Mouse (Mus musculus): ENCODE results near the gene Hist1h2aa.

The Hist1h2aa gene

DNA sequence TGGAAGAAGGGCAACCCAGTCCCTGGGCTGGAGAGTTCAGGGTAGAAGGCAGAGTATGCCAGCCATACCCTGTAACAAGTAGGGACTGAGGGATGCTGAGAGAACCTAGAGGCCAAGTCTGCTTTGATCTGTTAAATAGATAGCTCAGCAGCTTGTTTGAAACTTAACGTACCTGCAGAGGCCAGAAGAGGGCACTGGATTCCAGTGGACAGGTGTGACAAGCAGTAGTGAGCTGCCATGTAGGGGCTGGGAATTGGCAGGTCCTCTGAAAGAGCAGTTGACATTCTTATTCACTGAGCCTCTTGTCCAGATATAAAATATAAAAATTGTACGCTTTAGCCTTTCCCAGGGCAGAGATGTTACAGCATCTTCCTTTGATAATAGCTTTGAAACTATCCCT is 8.6 kb downstream of the Hist1h2aa start:
- no peak for DNase-seq (ENCODE audit: low read depth, low spot score)

DNA sequence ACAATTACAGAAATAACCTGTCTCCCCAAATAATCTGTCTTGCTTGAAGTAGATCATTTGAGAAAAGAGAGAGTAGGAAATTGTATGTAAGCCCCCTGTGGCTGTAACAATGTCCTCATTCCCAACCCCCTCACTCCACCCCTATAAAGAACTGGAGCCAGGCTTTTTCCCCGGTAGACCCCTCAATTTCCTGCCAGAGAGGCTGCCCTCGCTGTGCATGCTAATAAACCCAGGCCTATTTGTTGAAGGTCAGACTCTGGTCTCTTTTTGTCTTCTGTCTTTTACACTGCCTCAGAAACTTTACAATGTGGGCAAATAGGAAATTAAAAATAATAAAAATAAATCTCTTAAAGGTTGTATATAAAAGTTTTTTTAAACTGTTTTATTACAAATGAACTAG is 12.0 kb downstream of the Hist1h2aa start:
- DNase-seq (ENCODE audit: low read depth, low spot score), result no peak

DNA sequence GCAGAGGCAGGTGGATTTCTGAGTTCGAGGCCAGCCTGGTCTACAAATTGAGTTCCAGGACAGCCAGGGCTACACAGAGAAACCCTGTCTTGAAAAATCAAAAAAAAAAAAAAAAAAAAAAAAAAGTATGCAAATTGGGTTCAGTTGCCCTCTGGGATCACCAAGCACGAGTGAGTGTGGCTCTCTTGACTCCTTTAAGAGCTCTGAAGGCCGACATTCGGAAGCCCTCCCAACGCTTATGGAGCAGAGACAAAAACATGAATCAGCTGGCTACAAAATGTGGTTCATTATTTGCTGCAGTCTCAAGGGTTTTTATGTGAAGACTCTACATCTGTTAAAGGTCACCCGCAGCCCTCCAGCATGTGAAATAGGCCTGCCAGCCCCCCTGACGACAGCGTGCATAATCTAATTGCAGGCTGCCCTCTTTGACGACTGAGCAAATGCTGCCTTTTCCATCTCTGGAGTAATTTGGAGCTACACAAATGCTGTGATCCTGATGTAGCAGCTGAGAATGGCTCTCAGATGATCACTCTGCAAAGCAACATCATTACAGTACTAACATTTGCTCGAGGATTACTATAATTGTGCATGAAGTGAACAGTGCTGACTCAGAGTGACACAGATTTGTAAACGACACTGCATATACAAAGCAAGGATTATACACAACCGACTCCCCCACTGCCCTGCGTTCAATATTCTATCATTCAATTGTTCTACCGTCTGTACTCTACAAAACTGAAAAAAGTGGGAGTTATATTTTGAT is 15.4 kb downstream of the Hist1h2aa start:
- no peak for DNase-seq (ENCODE audit: low read depth, low spot score)

DNA sequence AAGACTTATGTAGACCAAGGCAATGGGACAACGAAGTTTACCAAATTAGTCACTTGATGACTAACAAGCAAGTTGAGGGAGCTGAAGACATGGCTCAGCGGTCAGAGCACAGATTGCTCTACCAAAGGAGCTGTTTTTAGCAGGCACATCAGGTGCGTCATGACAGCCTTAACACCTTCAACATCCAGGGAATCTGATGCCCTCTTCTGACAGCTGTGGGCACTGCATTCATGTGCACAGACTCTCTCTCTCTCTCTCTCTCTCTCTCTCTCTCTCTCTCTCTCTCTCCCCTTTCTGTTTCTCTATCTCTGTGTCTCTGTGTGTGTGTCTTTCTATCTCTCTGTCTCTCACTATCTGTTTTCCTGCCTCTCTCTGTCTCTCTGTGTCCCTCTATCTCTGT is 16.7 kb downstream of the Hist1h2aa start:
- peak; percentile 6 for DNase-seq (ENCODE audit: low read depth, low spot score)

DNA sequence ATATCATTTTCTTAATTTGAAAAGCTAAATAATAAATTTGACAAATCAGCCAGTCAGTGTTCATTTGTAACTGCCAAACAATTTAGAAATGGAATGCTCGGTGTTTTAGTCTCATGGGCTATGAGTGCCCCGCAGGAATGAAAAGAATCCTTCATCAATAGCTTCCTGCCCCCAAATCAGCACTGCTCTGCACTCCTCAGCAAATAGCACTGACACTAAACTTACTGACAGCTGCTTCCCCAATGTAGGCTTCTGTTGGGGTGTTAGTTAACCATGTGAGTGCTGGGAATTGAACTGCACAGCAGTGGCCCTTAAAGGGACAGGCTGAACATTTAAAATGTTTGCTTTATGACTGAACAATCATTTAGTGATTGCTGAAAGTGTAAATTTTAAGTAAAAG is 25.5 kb downstream of the Hist1h2aa start:
- no peak for DNase-seq (ENCODE audit: low read depth, low spot score)

DNA sequence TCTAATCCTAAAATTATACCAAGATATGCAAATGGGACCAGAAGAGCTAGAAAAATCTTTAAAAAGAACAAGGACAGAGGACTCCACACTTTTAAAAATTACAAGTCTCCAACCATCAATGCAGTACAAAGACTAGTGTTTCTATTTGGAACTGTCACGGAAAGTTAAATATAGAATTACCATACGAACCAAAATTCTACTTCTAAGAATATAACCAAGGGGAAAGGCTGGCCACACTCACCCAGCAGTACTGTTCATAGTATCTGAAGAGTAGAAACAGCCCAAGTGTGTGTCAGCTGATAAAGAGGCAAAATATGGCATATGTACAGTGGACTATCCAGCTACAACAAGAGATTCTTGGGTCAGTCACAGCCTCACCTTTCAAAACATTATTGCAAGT is 30.6 kb downstream of the Hist1h2aa start:
- no peak for DNase-seq (ENCODE audit: low read depth, low spot score)

DNA sequence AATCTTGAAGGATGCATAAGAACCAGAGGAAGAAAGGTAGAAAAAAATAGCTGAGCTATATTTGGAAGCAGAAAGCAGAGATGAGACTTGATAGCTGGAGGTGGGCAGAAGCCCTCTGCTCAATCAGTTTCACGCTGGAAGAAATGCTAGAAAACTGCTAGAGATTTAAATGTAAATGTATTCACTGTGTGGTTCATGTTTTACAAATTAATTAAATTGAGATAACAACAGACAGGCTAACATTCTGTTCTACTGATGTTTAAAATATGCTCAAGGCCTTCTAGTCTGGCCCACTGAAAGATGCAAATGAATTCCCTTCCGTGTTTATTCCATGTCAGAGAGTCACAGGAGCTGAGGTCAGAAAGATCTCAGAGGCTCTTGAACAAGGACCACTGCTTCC is 37.6 kb downstream of the Hist1h2aa start:
- DNase-seq (ENCODE audit: low read depth, low spot score), result no peak

DNA sequence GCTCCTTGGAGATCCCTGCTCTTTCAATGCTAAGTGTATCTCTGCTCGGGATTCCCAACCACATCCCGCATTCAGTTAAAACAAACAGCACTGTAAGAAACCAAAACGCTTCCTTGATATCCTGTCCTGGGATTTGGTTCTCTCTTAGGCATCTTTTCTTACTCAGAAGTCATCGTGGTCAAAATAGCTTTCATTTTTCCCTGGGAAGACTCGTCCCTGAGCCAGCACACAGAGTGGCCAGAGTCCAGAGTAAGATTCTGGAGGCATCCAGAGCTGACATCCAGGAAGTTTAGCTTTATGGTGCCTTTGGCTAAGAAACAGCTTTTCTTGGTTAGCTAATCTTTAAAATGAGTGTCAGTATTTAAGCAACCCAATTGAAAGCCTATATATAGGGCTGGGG is 38.0 kb downstream of the Hist1h2aa start:
- DNase-seq (ENCODE audit: low read depth, low spot score), result no peak

All from CD4-positive helper T cell, adult 2 months (primary cell).